Mouse (Mus musculus) hindbrain, embryonic 10.5 days (tissue): ENCODE results near the gene Alkbh4. TPM values are rescaled to one million over a fixed set of nuclear protein-coding genes. Genes with fewer than 3 reads are reported as not detected.
"Not testable (repeated sequence)": the region's sequence is repeated elsewhere in the genome, so short reads cannot be mapped to it uniquely, and the experiment has no call there.

Source experiments
- DNase-seq: peaks from one replicate; pipeline ENCODE4 v3.0.0-alpha.2; 2017; ENCODE audit warnings: low spot score
- H3K27ac ChIP-seq: fragments of 300-500 bp; sonication (generic); 2 replicates; pipeline ENCODE4 v1.5.1; 2016; ENCODE audit warnings: mild to moderate bottlenecking, moderate library complexity
- H3K27me3 ChIP-seq: fragments of 300-500 bp; sonication (generic); 2 replicates; pipeline ENCODE4 v1.6.1; 2016; ENCODE audit warnings: mild to moderate bottlenecking; ENCODE audit not compliant: poor library complexity, insufficient read depth, severe bottlenecking
- H3K36me3 ChIP-seq: fragments of 300-500 bp; sonication (generic); 2 replicates; pipeline ENCODE4 v1.6.1; 2016; ENCODE audit warnings: mild to moderate bottlenecking, moderate library complexity
- H3K4me1 ChIP-seq: fragments of 300-500 bp; sonication (generic); replicated peaks from 2 replicates; pipeline ENCODE4 v1.6.1; 2016; ENCODE audit warnings: mild to moderate bottlenecking
- H3K4me3 ChIP-seq: fragments of 300-500 bp; sonication (generic); 2 replicates; pipeline ENCODE4 v1.5.1; 2016; ENCODE audit warnings: mild to moderate bottlenecking, moderate library complexity
- H3K9me3 ChIP-seq: fragments of 300-500 bp; sonication (generic); 2 replicates; pipeline ENCODE4 v1.6.1; 2016; ENCODE audit warnings: mild to moderate bottlenecking, moderate library complexity
- WGBS: fragments of 180-500 bp; shearing (Covaris S2); methylation state at CpG from one replicate; pipeline ENCODE4 v1.1.7; 2016; 5-methylcytosine and 5-hydroxymethylcytosine counted together
- polyA plus RNA-seq: library from polyadenylated mRNA; unstranded; fragments of >200 nt; fragmentation: Nextera tagmentation; extraction: Ambion mirVana; gene quantifications from 2 replicates; pipeline ENCODE4 v1.2.1, GENCODE M21; 2016

The Alkbh4 gene
- polyA plus RNA-seq, 1 experiment from 2014 or later, result 25.1 TPM

DNA sequence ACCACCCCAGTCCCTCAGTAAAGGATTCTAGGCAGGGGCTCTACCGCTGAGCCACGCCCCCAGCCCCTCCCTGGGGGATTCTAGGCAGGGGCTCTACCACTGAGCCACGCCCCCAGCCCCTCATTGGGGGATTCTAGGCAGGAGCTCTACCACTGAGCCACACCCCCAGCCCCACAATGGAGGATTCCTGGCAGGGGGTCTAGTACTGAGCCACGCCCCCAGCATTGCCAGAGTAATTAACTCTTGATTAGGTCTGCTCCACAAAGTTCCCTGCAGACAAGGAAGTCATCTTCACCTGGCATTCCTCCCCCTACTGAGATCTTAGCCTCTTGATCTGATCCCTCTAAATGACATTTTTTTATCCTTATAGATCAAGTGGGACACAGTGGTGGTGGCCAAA lies 22.4 kb upstream of the Alkbh4 start:
- not testable (repeated sequence) for DNase-seq, H3K9me3 ChIP-seq, H3K27me3 ChIP-seq, H3K27ac ChIP-seq, H3K4me3 ChIP-seq
- WGBS, result 54% methylated on average over 4 of the region's 4 CpGs
- Histone ChIP-seq H3K4me1 (peaks cover 25% of the 10 kb centered on the region), H3K36me3 (peaks cover 11% of the 10 kb centered on the region)

DNA sequence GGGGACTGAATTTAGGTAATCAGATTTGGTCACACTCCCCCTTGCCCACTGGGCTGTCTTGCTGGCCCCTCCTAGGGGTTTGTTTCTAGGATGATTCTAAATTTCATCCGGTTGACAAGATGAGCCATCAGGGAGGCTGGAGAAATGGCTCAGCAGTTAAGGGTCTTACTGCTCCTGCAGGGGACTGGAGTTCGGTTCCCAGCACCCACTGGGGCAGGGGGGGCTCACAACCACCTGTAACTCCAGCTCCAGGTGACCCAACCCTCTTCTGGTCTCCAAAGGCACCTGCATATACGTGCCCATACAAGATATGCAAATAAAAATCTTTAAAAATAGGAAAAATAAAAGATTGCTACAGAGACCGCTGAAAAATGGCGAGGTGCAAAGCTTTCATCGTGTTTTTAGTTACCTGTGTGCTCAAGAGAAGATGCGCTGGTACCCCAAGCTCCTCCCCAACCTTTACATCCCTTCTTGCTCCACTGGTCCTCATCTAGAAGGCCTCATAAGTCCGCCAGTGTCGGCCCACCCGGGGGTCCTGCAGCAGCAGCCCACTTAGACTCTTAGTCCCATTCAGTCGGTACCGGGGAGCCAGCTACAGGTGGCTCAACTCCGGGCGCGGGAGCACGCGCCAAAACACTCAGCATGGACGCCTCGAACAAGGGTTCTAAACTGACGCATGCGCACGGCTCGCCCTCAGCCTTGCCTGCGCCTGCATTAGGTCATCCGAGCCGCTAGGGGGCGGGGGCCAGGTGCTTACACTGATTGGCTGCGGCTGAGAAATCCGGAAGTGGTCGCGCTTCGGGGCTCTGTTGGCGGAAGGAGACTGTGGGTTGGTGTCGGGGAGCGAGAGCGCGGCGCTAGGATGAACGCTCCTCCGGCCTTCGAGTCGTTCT lies 19.8 kb upstream of the Alkbh4 start, which contains the start of gene Polr2j:
TSS of gene Polr2j (plus strand) at position 741 of the 893 bp plus-strand sequence.
- no peaks in the 10 kb centered on the region for H3K9me3 ChIP-seq
- peaks cover 34% of the 10 kb centered on the region for H3K36me3 ChIP-seq
- 3% methylated on average over 42 of the region's 42 CpGs for WGBS
- peak within 1 kb of the TSS; percentile 83 for H3K4me3 ChIP-seq
- H3K27ac ChIP-seq, result peak within 1 kb of the TSS; percentile 91
- peak; percentile 99 for DNase-seq
- no peaks in the 10 kb centered on the region for H3K27me3 ChIP-seq
- peaks cover 25% of the 10 kb centered on the region for H3K4me1 ChIP-seq

DNA sequence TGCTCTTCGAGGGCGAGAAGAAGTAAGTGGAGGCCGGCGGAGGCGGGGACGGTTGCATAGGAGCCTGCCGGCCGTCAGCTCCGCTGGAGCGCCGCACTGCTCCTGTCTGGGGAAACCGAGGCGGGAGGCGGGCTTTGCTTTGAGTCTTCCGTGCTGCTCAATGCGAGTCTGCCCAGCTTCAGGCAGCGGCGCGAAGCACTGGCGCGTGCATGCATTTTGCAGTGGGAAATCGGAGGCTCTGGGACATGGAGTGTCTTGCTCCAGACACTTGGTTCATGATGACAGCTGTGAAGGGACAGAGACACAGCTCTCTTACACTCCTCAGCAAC lies 19.2 kb upstream of the Alkbh4 start:
- H3K9me3 ChIP-seq, result no peaks in the 10 kb centered on the region
- 1% methylated on average over 22 of the region's 22 CpGs for WGBS
- DNase-seq, result no peak
- peak overlapping the region; percentile 83 for H3K4me3 ChIP-seq
- H3K36me3 ChIP-seq, result peaks cover 40% of the 10 kb centered on the region
- H3K4me1 ChIP-seq, result peaks cover 25% of the 10 kb centered on the region
- peak overlapping the region; percentile 91 for H3K27ac ChIP-seq
- no peaks in the 10 kb centered on the region for H3K27me3 ChIP-seq

GRCm38 (mm10) chr5:136122165-136122564 lies 13.8 kb upstream of the Alkbh4 start:
- H3K4me3 ChIP-seq, result no peak overlapping the region
- no peak overlapping the region for H3K27ac ChIP-seq
- H3K36me3 ChIP-seq, result peaks cover 82% of the 10 kb centered on the region
- DNase-seq, result no peak
- H3K27me3 ChIP-seq, result no peaks in the 10 kb centered on the region
- peaks cover 14% of the 10 kb centered on the region for H3K4me1 ChIP-seq
- WGBS, result 91% methylated on average over 10 of the region's 10 CpGs
- H3K9me3 ChIP-seq, result no peaks in the 10 kb centered on the region

DNA sequence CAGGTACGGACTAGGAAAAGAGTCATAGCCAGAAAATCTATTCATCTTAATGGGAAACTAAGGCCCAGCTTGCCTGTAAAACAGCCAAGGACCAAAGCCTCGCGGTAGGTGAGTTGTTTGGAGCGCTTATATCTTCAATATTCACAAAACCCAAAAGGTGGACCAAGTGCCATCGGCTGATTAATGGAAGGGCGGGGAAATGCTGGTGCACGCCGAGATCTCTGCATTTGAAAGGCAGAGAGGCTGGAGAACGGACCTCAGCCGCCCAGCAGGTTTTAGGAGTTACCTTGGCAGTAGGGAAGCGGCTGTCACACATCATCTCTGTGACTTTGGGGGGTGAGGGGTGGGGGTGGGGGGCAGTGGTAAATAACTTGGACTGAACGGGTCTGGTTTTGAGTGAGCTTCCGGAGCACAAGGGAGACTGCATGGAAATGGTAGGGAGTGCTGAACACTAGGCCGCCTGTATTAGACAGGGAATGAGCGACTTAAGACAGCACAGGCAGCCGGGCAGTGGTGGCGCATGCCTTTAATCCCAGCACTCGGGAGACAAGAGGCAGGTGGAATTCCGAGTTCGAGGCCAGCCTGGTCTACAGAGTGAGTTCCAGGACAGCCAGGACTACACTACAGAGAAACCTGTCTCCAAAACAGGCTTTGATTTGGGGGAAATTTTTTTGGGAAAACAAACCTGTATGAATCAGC lies 495 bp downstream of the Alkbh4 start:
- Histone ChIP-seq H3K36me3 (peaks cover 66% of the 10 kb centered on the region), H3K4me3 (peak overlapping the region; percentile 70), H3K27ac (peak overlapping the region; percentile 92), H3K9me3 (no peaks in the 10 kb centered on the region), H3K4me1 (peaks cover 23% of the 10 kb centered on the region), H3K27me3 (no peaks in the 10 kb centered on the region)
- DNase-seq, result no peak
- 8% methylated on average over 20 of the region's 20 CpGs for WGBS

GRCm38 (mm10) chr5:136137658-136138274 lies 1.8 kb downstream of the Alkbh4 start:
- Histone ChIP-seq H3K4me3 (no peak overlapping the region), H3K27me3 (no peaks in the 10 kb centered on the region), H3K9me3 (0 out of 2 replicates have a peak, but pooled peaks cover 2% of the 10 kb centered on the region), H3K27ac (no peak overlapping the region), H3K36me3 (peaks cover 66% of the 10 kb centered on the region), H3K4me1 (peaks cover 23% of the 10 kb centered on the region)
- DNase-seq, result peak; percentile 49
- 71% methylated on average over 13 of the region's 13 CpGs for WGBS

DNA sequence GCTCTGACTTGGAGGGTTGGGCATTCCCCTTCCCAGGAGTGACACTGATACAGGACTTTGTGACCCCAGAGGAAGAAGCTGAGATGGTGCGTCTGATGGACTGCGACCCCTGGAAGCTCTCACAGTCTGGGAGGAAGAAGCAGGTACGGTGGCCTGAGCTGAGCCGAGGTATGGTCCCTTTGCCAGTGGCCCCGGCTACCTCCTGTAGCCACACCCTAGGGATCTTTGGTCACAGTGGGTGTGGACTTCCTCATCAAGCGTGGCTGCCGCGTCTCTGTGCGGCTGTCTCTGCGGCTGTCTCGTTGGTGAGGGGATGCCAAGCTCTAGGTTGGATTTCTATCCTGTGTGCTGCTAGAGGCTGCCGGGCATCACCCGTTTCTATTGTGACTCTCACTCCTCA lies 3.4 kb downstream of the Alkbh4 start:
- no peak overlapping the region for H3K27ac ChIP-seq
- no peak overlapping the region for H3K4me3 ChIP-seq
- H3K9me3 ChIP-seq, result peaks cover 6% of the 10 kb centered on the region; the same call in 1 of the 2 replicates
- H3K36me3 ChIP-seq, result peaks cover 49% of the 10 kb centered on the region
- WGBS, result 96% methylated on average over 13 of the region's 13 CpGs
- H3K27me3 ChIP-seq, result no peaks in the 10 kb centered on the region
- H3K4me1 ChIP-seq, result peaks cover 21% of the 10 kb centered on the region
- DNase-seq, result no peak

DNA sequence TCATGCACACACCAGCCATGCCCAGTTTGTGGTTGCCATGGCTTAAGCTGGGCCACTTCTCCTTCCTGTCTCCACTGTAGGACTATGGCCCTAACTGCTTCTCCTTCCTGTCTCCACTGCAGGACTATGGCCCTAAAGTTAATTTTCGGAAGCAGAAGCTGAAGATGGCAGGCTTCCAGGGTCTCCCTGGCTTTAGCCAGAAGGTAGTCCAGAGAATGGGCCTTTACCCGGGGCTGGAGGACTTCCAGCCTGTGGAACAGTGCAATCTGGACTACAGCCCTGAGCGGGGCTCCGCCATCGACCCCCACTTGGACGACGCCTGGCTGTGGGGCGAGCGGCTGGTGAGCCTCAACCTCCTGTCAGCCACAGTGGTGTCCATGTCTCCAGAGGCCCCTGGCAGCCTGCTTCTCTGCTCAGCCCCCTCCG lies 4.1 kb downstream of the Alkbh4 start:
- Histone ChIP-seq H3K27me3 (no peaks in the 10 kb centered on the region), H3K9me3 (peaks cover 6% of the 10 kb centered on the region; the same call in 1 of the 2 replicates), H3K4me3 (no peak overlapping the region), H3K4me1 (peaks cover 14% of the 10 kb centered on the region), H3K36me3 (peaks cover 48% of the 10 kb centered on the region), H3K27ac (no peak overlapping the region)
- 95% methylated on average over 10 of the region's 10 CpGs for WGBS
- DNase-seq, result no peak

- no peaks in the 10 kb centered on the region for H3K4me1 ChIP-seq
- H3K27ac ChIP-seq, result no peak overlapping the region
- DNase-seq, result no peak
- no peaks in the 10 kb centered on the region for H3K27me3 ChIP-seq
- H3K36me3 ChIP-seq, result peaks cover 48% of the 10 kb centered on the region
- WGBS, result 82% methylated on average over 5 of the region's 5 CpGs
- H3K4me3 ChIP-seq, result no peak overlapping the region
- peaks cover 6% of the 10 kb centered on the region; the same call in 1 of the 2 replicates for H3K9me3 ChIP-seq
These were observed 6.8 kb downstream of the Alkbh4 start for GRCm38 (mm10) chr5:136142746-136143145.

- Histone ChIP-seq H3K9me3 (peaks cover 6% of the 10 kb centered on the region; the same call in 1 of the 2 replicates), H3K4me3 (no peak overlapping the region), H3K36me3 (peaks cover 43% of the 10 kb centered on the region), H3K27me3 (no peaks in the 10 kb centered on the region), H3K27ac (no peak overlapping the region), H3K4me1 (no peaks in the 10 kb centered on the region)
- DNase-seq, result no peak
- WGBS, result 91% methylated on average over 6 of the region's 6 CpGs
These were observed 7.3 kb downstream of the Alkbh4 start for GRCm38 (mm10) chr5:136143161-136143755.

DNA sequence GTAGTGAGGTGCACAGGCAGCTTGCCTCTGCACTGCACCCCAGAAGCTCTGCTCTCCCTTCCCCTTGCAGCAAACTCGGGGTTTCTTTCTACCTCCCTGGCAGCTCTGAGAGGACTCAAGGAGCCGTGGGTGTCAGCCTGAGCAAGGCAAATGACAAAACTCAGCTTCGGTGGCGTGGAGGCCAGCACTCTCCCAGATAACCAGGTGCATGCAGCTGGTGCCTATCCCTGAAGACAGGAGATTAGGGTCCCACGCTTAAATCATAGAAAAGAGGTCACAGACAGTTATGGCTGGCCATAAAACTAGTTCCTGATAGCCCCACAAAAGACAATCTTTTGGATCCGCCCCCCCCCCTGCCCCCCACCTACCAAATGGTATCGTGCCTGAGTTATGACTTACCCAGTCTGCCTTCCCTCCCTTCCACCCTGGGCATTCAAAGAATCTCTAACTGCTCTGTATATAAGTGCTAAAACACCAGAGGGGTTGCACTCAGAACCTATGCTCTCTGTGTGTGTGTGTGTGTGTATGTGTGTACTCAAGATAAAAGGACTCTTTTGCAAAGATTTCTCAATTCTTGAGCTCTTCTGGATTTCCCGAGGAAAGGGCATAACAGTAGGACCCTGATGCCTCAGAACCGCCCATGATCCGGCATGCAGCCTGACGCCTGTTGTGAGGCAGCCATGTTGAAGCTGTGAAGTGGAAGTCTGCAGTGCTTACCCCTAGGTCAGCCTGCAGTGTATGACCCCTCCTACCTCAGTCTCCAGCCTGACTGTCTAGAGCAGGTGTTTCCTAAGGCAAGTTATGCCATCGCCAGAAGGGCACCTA lies 8.9 kb downstream of the Alkbh4 start:
- Histone ChIP-seq H3K4me3 (no peak overlapping the region), H3K9me3 (peaks cover 6% of the 10 kb centered on the region; the same call in 1 of the 2 replicates), H3K4me1 (no peaks in the 10 kb centered on the region), H3K36me3 (peaks cover 28% of the 10 kb centered on the region), H3K27me3 (no peaks in the 10 kb centered on the region), H3K27ac (no peak overlapping the region)
- 75% methylated on average over 12 of the region's 12 CpGs for WGBS
- no peak for DNase-seq

DNA sequence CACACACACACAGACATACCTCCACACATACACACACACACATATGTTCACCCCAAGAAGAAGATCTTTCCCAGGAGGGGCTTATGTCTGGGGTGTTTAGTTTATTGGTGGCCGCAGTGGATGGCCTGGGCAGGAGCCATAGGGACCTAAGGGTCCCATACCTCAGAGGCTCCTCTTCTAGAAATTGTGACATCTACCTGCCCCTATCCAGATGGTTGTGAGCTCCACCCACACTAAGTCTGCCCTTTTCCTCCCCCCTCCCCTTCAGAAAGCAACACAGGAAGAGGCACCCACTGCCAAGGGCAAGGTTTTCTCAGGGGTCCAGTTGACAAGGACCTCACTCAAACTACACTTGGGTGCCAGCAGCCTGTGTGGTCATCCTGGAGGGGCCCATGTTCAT lies 11.0 kb downstream of the Alkbh4 start:
- Histone ChIP-seq H3K4me1 (no peaks in the 10 kb centered on the region), H3K27me3 (no peaks in the 10 kb centered on the region), H3K9me3 (peaks cover 6% of the 10 kb centered on the region; the same call in 1 of the 2 replicates), H3K4me3 (no peak overlapping the region), H3K36me3 (peaks cover 7% of the 10 kb centered on the region), H3K27ac (no peak overlapping the region)
- 97% methylated on average over 1 of the region's 1 CpGs for WGBS
- no peak for DNase-seq
